Comparison of ENCODE assay signal across 15 mouse cellular contexts in the genomic region with DNA sequence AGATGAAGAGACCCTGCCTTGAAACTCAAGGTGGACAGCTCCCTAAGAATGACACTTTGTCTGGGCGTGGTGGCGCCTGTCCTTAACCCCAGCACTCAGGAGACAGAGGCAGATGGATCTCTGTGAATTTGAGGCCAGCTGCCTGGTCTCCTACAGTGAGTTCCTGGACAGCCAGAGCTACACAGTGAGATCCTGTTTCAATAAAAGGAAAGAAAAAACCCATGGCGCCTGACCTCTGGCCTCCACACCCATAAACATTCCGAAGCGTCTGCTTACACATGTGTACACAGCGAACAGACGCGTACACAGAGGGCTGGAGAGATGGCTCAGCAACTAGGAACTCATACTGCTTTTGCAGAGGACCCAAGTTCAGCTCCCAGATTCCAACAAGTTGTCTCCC. TPM values are rescaled to one million over a fixed set of nuclear protein-coding genes. Genes with fewer than 3 reads are reported as not detected.
A peak's percentile ranks its signal among the peaks of the same experiment; 100 is the strongest.
DNase-seq lines count a peak whose midpoint lies in the region; ATAC-seq and TF ChIP-seq lines count a peak whose summit lies in the region.
"Had no signal": no experiment of that assay in that cellular context is flagged by ENCODE, and none has a peak within 500 bp of the region (broad histone marks: within the 10 kb centered on the region; RNA-seq: fewer than 3 reads in every experiment).

No protein-coding gene starts in this region.

- H3K4me3 ChIP-seq in hindbrain, embryonic 10.5 days, result no peak overlapping the region
- H3K4me3 ChIP-seq in hindbrain, embryonic 16.5 days (ENCODE audit: low read length), result no peak overlapping the region
- no peak overlapping the region for H3K4me3 ChIP-seq in lung, postnatal 0 days (ENCODE audit: low read depth, low read length)
- no peak overlapping the region for H3K4me3 ChIP-seq in forebrain, embryonic 10.5 days
- H3K4me3 ChIP-seq: midbrain, embryonic 12.5 days; neural tube, embryonic 12.5 days had no signal

- no peak for ATAC-seq in hindbrain, embryonic 16.5 days
- no peak; the same call in 1 of the 2 replicates for ATAC-seq in lung, postnatal 0 days
- ATAC-seq in megakaryocyte progenitor cell, adult 5-6 weeks (replicated peaks; ENCODE audit: poor library complexity), result no peak
- ATAC-seq: forebrain, postnatal 0 days; inflammation-experienced regulatory T-cells, adult 6 months had no signal

- H3K27ac ChIP-seq in hindbrain, embryonic 10.5 days, result no peak overlapping the region
- H3K27ac ChIP-seq in hindbrain, embryonic 16.5 days (ENCODE audit: low read depth, low read length), result no peak overlapping the region
- H3K27ac ChIP-seq in lung, postnatal 0 days (ENCODE audit: low read length), result no peak overlapping the region
- no peak overlapping the region for H3K27ac ChIP-seq in forebrain, embryonic 10.5 days
- H3K27ac ChIP-seq: midbrain, embryonic 12.5 days; neural tube, embryonic 12.5 days had no signal

- H3K9me3 ChIP-seq in hindbrain, embryonic 10.5 days, result no peaks in the 10 kb centered on the region
- no peaks in the 10 kb centered on the region for H3K9me3 ChIP-seq in hindbrain, embryonic 16.5 days (ENCODE audit: control insufficient read depth, low read length)
- no peaks in the 10 kb centered on the region for H3K9me3 ChIP-seq in lung, postnatal 0 days (ENCODE audit: low read length)
- no peaks in the 10 kb centered on the region for H3K9me3 ChIP-seq in forebrain, embryonic 10.5 days
- H3K9me3 ChIP-seq: midbrain, embryonic 12.5 days; neural tube, embryonic 12.5 days had no signal

- TF ChIP-seq CTCF in lung, postnatal 0 days (IDR thresholded peaks at IDR 0.05), result no peak

- peak; percentile 47 for DNase-seq in hindbrain, embryonic 10.5 days (ENCODE audit: low spot score)
- DNase-seq in lung, postnatal 10 days, result peak; percentile 39
- DNase-seq in lung, postnatal 0 days (ENCODE audit: low spot score), result no peak
- peak; percentile 48 for DNase-seq in large intestine, adult 2 months (ENCODE audit: low read depth, low spot score)
- DNase-seq in yolk sac, embryonic 10.5 days (ENCODE audit: low spot score), result peak; percentile 82
- DNase-seq in forebrain, embryonic 10.5 days (ENCODE audit: extremely low spot score, low spot score), result no peak
- DNase-seq: cerebellum, adult 11 months; forebrain, postnatal 0 days; heart, postnatal 10 days; lung, adult 18-20 months had no signal

- WGBS in hindbrain, embryonic 10.5 days, result 50% methylated on average over 8 of the region's 8 CpGs
- WGBS in hindbrain, embryonic 16.5 days, result 72% methylated on average over 8 of the region's 8 CpGs
- WGBS in lung, postnatal 0 days, result 27% methylated on average over 8 of the region's 8 CpGs
- WGBS in large intestine, adult 2 months, result 28% methylated on average over 8 of the region's 8 CpGs
- 72% methylated on average over 8 of the region's 8 CpGs for WGBS in forebrain, embryonic 10.5 days

- no peaks in the 10 kb centered on the region for H3K36me3 ChIP-seq in hindbrain, embryonic 10.5 days
- H3K36me3 ChIP-seq in hindbrain, embryonic 16.5 days (ENCODE audit: control insufficient read depth, insufficient read depth, low read length), result no peaks in the 10 kb centered on the region
- H3K36me3 ChIP-seq in lung, postnatal 0 days (ENCODE audit: insufficient read depth, low read length), result no peaks in the 10 kb centered on the region
- no peaks in the 10 kb centered on the region for H3K36me3 ChIP-seq in forebrain, embryonic 10.5 days (replicated peaks)
- H3K36me3 ChIP-seq: midbrain, embryonic 12.5 days; neural tube, embryonic 12.5 days had no signal

- no peak overlapping the region for H3K4me2 ChIP-seq in hindbrain, embryonic 16.5 days (ENCODE audit: low read length)
- H3K4me2 ChIP-seq in lung, postnatal 0 days (replicated peaks; ENCODE audit: low read depth, low read length), result no peak overlapping the region
- H3K4me2 ChIP-seq: midbrain, embryonic 12.5 days; neural tube, embryonic 12.5 days had no signal

- no peak overlapping the region for H3K9ac ChIP-seq in hindbrain, embryonic 16.5 days (ENCODE audit: low read depth, low read length)
- H3K9ac ChIP-seq in lung, postnatal 0 days (replicated peaks; ENCODE audit: low read depth), result no peak overlapping the region
- H3K9ac ChIP-seq: forebrain, postnatal 0 days; midbrain, embryonic 12.5 days; neural tube, embryonic 12.5 days had no signal

- peaks cover 9% of the 10 kb centered on the region for H3K4me1 ChIP-seq in hindbrain, embryonic 10.5 days (replicated peaks)
- H3K4me1 ChIP-seq in hindbrain, embryonic 16.5 days (ENCODE audit: control insufficient read depth, insufficient read depth, low read depth, low read length), result no peaks in the 10 kb centered on the region
- no peaks in the 10 kb centered on the region for H3K4me1 ChIP-seq in lung, postnatal 0 days (ENCODE audit: insufficient read depth, low read depth, low read length)
- H3K4me1 ChIP-seq in forebrain, embryonic 10.5 days, result peaks cover 7% of the 10 kb centered on the region; the same call in 1 of the 2 replicates
- H3K4me1 ChIP-seq: midbrain, embryonic 12.5 days had no signal

- no peaks in the 10 kb centered on the region for H3K27me3 ChIP-seq in hindbrain, embryonic 10.5 days (ENCODE audit: insufficient read depth, poor library complexity, severe bottlenecking)
- H3K27me3 ChIP-seq in hindbrain, embryonic 16.5 days (replicated peaks; ENCODE audit: control insufficient read depth, insufficient read depth, low read length), result no peaks in the 10 kb centered on the region
- no peaks in the 10 kb centered on the region for H3K27me3 ChIP-seq in lung, postnatal 0 days (replicated peaks; ENCODE audit: insufficient read depth, low read length)
- H3K27me3 ChIP-seq in forebrain, embryonic 10.5 days (ENCODE audit: poor library complexity, severe bottlenecking), result no peaks in the 10 kb centered on the region
- H3K27me3 ChIP-seq: midbrain, embryonic 12.5 days; neural tube, embryonic 12.5 days had no signal

- TF ChIP-seq EP300 in lung, postnatal 0 days (IDR thresholded peaks at IDR 0.05), result no peak

RNA-seq across cellular contexts. Expression of gene Lck, which starts 9.7 kb away (rescaled TPM):
- polyA plus RNA-seq in hindbrain, embryonic 10.5 days (2016; fragmentation: Nextera tagmentation; extraction: Ambion mirVana), result 6.5 and 6.6 TPM in 2 replicates
- 13.5 and 13.9 TPM in 2 replicates for polyA plus RNA-seq in hindbrain, embryonic 16.5 days (2015; fragmentation: Nextera tagmentation; extraction: Ambion mirVana)
- polyA plus RNA-seq in lung, postnatal 0 days (2015; fragmentation: Nextera tagmentation; extraction: Ambion mirVana), result 2.5 TPM in 2 replicates
- 20.6 TPM in 2 replicates for polyA plus RNA-seq in large intestine, adult 2 months (2012; rRNA removed)
- polyA plus RNA-seq in forebrain, embryonic 10.5 days (2016; fragmentation: Nextera tagmentation; extraction: Ambion mirVana), result 13.9 and 15.7 TPM in 2 replicates
- 1.2 and 2.7 TPM in 2 replicates for total RNA-seq in megakaryocyte progenitor cell, adult 5-6 weeks (2015)
- 3.5 and 4.4 TPM in 2 replicates for total RNA-seq in megakaryocyte progenitor cell, adult 5-6 weeks (2017)

RNA-seq across cellular contexts. Expression of gene Fam167b, which starts 14.6 kb away (rescaled TPM):
- 0.46 and 1.0 TPM in 2 replicates for polyA plus RNA-seq in hindbrain, embryonic 10.5 days (2016; fragmentation: Nextera tagmentation; extraction: Ambion mirVana)
- polyA plus RNA-seq in hindbrain, embryonic 16.5 days (2015; fragmentation: Nextera tagmentation; extraction: Ambion mirVana), result 0.35 and 0.58 TPM in 2 replicates
- polyA plus RNA-seq in lung, postnatal 0 days (2015; fragmentation: Nextera tagmentation; extraction: Ambion mirVana), result 3.2 and 4.5 TPM in 2 replicates
- polyA plus RNA-seq in large intestine, adult 2 months (2012; rRNA removed), result 0.57 and 0.71 TPM in 2 replicates
- 1.2 TPM in 2 replicates for polyA plus RNA-seq in forebrain, embryonic 10.5 days (2016; fragmentation: Nextera tagmentation; extraction: Ambion mirVana)
- total RNA-seq in megakaryocyte progenitor cell, adult 5-6 weeks (2015), result not detected in 2 replicates
- total RNA-seq in megakaryocyte progenitor cell, adult 5-6 weeks (2017), result not detected in 2 replicates
- total RNA-seq: forebrain, postnatal 0 days had no signal
- polyA plus RNA-seq: forebrain, postnatal 0 days had no signal

RNA-seq across cellular contexts. Expression of gene Hdac1, which starts 21.2 kb away (rescaled TPM):
- polyA plus RNA-seq in hindbrain, embryonic 10.5 days (2016; fragmentation: Nextera tagmentation; extraction: Ambion mirVana), result 241 and 286 TPM in 2 replicates
- 80.5 and 90.0 TPM in 2 replicates for polyA plus RNA-seq in hindbrain, embryonic 16.5 days (2015; fragmentation: Nextera tagmentation; extraction: Ambion mirVana)
- polyA plus RNA-seq in lung, postnatal 0 days (2015; fragmentation: Nextera tagmentation; extraction: Ambion mirVana), result 101 and 110 TPM in 2 replicates
- 56.6 and 67.3 TPM in 2 replicates for polyA plus RNA-seq in large intestine, adult 2 months (2012; rRNA removed)
- polyA plus RNA-seq in forebrain, embryonic 10.5 days (2016; fragmentation: Nextera tagmentation; extraction: Ambion mirVana), result 294 and 319 TPM in 2 replicates
- total RNA-seq in megakaryocyte progenitor cell, adult 5-6 weeks (2015), result 114 and 119 TPM in 2 replicates
- 58.5 and 79.7 TPM in 2 replicates for total RNA-seq in megakaryocyte progenitor cell, adult 5-6 weeks (2017)

RNA-seq across cellular contexts. Expression of gene Eif3i, which starts 36.7 kb away (rescaled TPM):
- 268 and 293 TPM in 2 replicates for polyA plus RNA-seq in hindbrain, embryonic 10.5 days (2016; fragmentation: Nextera tagmentation; extraction: Ambion mirVana)
- polyA plus RNA-seq in hindbrain, embryonic 16.5 days (2015; fragmentation: Nextera tagmentation; extraction: Ambion mirVana), result 216 and 223 TPM in 2 replicates
- polyA plus RNA-seq in lung, postnatal 0 days (2015; fragmentation: Nextera tagmentation; extraction: Ambion mirVana), result 140 and 161 TPM in 2 replicates
- polyA plus RNA-seq in large intestine, adult 2 months (2012; rRNA removed), result 325 and 337 TPM in 2 replicates
- polyA plus RNA-seq in forebrain, embryonic 10.5 days (2016; fragmentation: Nextera tagmentation; extraction: Ambion mirVana), result 298 and 315 TPM in 2 replicates
- total RNA-seq in megakaryocyte progenitor cell, adult 5-6 weeks (2015), result 405 and 434 TPM in 2 replicates
- 298 and 336 TPM in 2 replicates for total RNA-seq in megakaryocyte progenitor cell, adult 5-6 weeks (2017)

RNA-seq across cellular contexts. Expression of gene Tmem234, which starts 36.8 kb away (rescaled TPM):
- 226 and 229 TPM in 2 replicates for polyA plus RNA-seq in hindbrain, embryonic 10.5 days (2016; fragmentation: Nextera tagmentation; extraction: Ambion mirVana)
- 185 and 190 TPM in 2 replicates for polyA plus RNA-seq in hindbrain, embryonic 16.5 days (2015; fragmentation: Nextera tagmentation; extraction: Ambion mirVana)
- 186 and 192 TPM in 2 replicates for polyA plus RNA-seq in lung, postnatal 0 days (2015; fragmentation: Nextera tagmentation; extraction: Ambion mirVana)
- polyA plus RNA-seq in large intestine, adult 2 months (2012; rRNA removed), result 113 and 137 TPM in 2 replicates
- 224 and 227 TPM in 2 replicates for polyA plus RNA-seq in forebrain, embryonic 10.5 days (2016; fragmentation: Nextera tagmentation; extraction: Ambion mirVana)
- total RNA-seq in megakaryocyte progenitor cell, adult 5-6 weeks (2015), result 97.2 and 104 TPM in 2 replicates
- total RNA-seq in megakaryocyte progenitor cell, adult 5-6 weeks (2017), result 100 and 123 TPM in 2 replicates

Comparison
In these comparisons a context has a peak if more than half of its experiments do, and no peak if none do; other contexts are left out.
1. DNase-seq: peak in hindbrain, embryonic 10.5 days (single experiment), lung, postnatal 10 days (single experiment), large intestine, adult 2 months (single experiment) and yolk sac, embryonic 10.5 days (single experiment); none in lung, postnatal 0 days (single experiment) and forebrain, embryonic 10.5 days (single experiment).